Mouse (Mus musculus) liver, embryonic 15.5 days (tissue): ENCODE data around the gene Cpsf3. TPM values are rescaled to one million over a fixed set of nuclear protein-coding genes. Genes with fewer than 3 reads are reported as not detected.

ENCODE experiments used
- ATAC-seq: fragments of 200-750 bp; cut with Nextera tagmentation; 2 replicates; pipeline ENCODE4 v1.8.0; 2017; ENCODE audit warnings: moderate number of reproducible peaks, mild to moderate bottlenecking, moderate library complexity; ENCODE audit not compliant: insufficient read depth
- H3K27ac ChIP-seq: fragments of 300-500 bp; sonication (generic); replicated peaks from 2 replicates; pipeline ENCODE4 v1.5.1; 2015; ENCODE audit warnings: mild to moderate bottlenecking, inconsistent platforms
- H3K27me3 ChIP-seq: fragments of 300-500 bp; sonication (generic); 2 replicates; pipeline ENCODE4 v1.6.1; 2015; ENCODE audit warnings: mild to moderate bottlenecking, inconsistent platforms
- H3K36me3 ChIP-seq: fragments of 300-500 bp; sonication (generic); replicated peaks from 2 replicates; pipeline ENCODE4 v1.6.1; 2015; ENCODE audit warnings: moderate library complexity, mild to moderate bottlenecking, inconsistent platforms
- H3K4me1 ChIP-seq: fragments of 300-500 bp; sonication (generic); replicated peaks from 2 replicates; pipeline ENCODE4 v1.6.1; 2015; ENCODE audit warnings: inconsistent platforms
- H3K4me2 ChIP-seq: fragments of 300-500 bp; sonication (generic); 2 replicates; pipeline ENCODE4 v1.6.1; 2015; ENCODE audit warnings: moderate library complexity, mild to moderate bottlenecking, inconsistent platforms
- H3K4me3 ChIP-seq: fragments of 300-500 bp; sonication (generic); replicated peaks from 2 replicates; pipeline ENCODE4 v1.5.1; 2015; ENCODE audit warnings: mild to moderate bottlenecking, inconsistent platforms
- H3K9ac ChIP-seq: fragments of 300-500 bp; sonication (generic); 2 replicates; pipeline ENCODE4 v1.6.1; 2015; ENCODE audit warnings: moderate library complexity, mild to moderate bottlenecking, inconsistent platforms
- H3K9me3 ChIP-seq: fragments of 300-500 bp; sonication (generic); replicated peaks from 2 replicates; pipeline ENCODE4 v1.6.1; 2016; ENCODE audit warnings: inconsistent platforms
- WGBS: fragments of 180-500 bp; shearing (Covaris S2); methylation state at CpG from one replicate; pipeline ENCODE4 v1.1.7; 2015; ENCODE audit warnings: mixed read lengths; ENCODE audit not compliant: insufficient replicate concordance; 5-methylcytosine and 5-hydroxymethylcytosine counted together
- polyA plus RNA-seq: library from polyadenylated mRNA; unstranded; fragments of >200 nt; fragmentation: Nextera tagmentation; extraction: Ambion mirVana; gene quantifications from 2 replicates; pipeline ENCODE4 v1.2.1, GENCODE M21; 2015

Cpsf3 gene
- polyA plus RNA-seq, 1 experiment from 2014 or later: 40.5 TPM

GRCm38 (mm10) chr12:21298856-21299255, 13.7 kb downstream of the Cpsf3 start:
- Histone ChIP-seq H3K27me3 (no peaks in the 10 kb centered on the region), H3K27ac (no peak overlapping the region), H3K4me1 (peaks cover 14% of the 10 kb centered on the region; the same call in 1 of the 2 replicates), H3K9me3 (no peaks in the 10 kb centered on the region), H3K4me3 (no peak overlapping the region), H3K9ac (no peak overlapping the region), H3K4me2 (no peak overlapping the region), H3K36me3 (peaks cover 75% of the 10 kb centered on the region)
- 83% methylated on average over 11 of the region's 11 CpGs for WGBS
- ATAC-seq: no peak

DNA sequence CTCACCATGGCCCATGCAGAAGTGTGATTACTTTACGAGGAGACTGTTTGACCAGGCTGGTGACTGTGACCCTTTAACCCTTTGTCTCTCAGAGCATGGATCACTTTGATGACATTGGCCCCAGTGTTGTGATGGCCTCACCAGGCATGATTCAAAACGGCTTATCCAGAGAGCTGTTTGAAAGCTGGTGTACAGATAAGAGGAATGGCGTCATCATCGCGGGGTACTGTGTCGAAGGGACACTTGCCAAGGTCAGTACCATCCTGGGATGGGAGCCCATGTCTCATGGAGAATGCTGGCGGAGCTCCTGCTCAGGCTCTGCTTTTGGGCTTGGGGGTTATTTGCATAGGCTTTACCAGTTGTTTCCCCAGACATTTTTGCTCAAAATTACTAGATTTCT, 16.1 kb downstream of the Cpsf3 start:
- Histone ChIP-seq H3K9me3 (no peaks in the 10 kb centered on the region), H3K27me3 (no peaks in the 10 kb centered on the region), H3K36me3 (peaks cover 72% of the 10 kb centered on the region), H3K27ac (no peak overlapping the region), H3K4me2 (no peak overlapping the region), H3K4me1 (peaks cover 14% of the 10 kb centered on the region; the same call in 1 of the 2 replicates), H3K9ac (no peak overlapping the region), H3K4me3 (no peak overlapping the region)
- 62% methylated on average over 7 of the region's 7 CpGs for WGBS
- ATAC-seq: no peak

DNA sequence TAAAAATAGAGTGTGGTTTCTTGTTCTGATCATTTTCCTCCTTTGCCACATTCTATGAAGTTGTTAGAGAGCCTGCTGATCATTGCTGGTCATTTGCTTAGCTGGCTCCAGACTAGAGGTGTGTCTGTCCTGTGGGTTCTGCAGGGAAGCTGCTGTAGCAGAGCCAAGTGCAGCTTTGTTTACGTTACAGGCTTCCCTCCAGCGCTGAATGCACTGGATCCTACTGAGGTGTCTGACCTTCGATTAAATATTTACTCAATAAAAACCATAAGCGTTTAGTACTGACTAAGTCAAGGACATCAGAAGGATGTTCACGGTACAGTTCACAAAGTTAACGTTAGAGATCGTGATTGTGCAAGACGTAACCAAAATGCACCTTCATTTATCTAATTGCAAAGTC, 16.7 kb downstream of the Cpsf3 start:
- no peaks in the 10 kb centered on the region for H3K9me3 ChIP-seq
- no peak overlapping the region for H3K4me2 ChIP-seq
- H3K9ac ChIP-seq: no peak overlapping the region
- peaks cover 72% of the 10 kb centered on the region for H3K36me3 ChIP-seq
- ATAC-seq: peak; percentile 51; the same call in 1 of the 2 replicates
- H3K4me1 ChIP-seq: peaks cover 14% of the 10 kb centered on the region; the same call in 1 of the 2 replicates
- H3K4me3 ChIP-seq: no peak overlapping the region
- no peaks in the 10 kb centered on the region for H3K27me3 ChIP-seq
- peak overlapping the region; percentile 6; the same call in 1 of the 2 replicates for H3K27ac ChIP-seq
- WGBS: 61% methylated on average over 8 of the region's 8 CpGs

GRCm38 (mm10) chr12:21302361-21302783, 17.2 kb downstream of the Cpsf3 start:
- peak overlapping the region; percentile 6; the same call in 1 of the 2 replicates for H3K27ac ChIP-seq

DNA sequence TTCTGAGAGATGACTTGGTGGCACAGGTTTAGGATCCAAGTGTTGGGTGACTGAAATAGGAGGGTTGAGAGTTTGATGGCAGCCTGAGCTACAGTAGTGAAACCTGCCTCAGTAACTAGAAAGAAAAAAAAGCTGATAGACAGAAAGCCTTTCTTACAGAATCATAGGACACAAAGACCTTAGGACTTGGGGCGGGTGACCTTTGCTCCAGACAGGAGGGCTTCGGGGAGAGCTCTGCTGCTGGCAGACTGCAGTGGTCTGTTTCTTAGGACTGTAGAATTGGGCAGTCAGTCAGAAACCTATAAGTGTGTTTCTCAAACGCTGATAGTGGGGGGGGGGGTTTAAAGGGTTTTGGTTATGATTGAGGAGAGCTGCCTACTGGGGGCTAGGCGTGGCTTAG, 20.6 kb downstream of the Cpsf3 start:
- H3K4me3 ChIP-seq: no peak overlapping the region
- WGBS: 69% methylated on average over 4 of the region's 4 CpGs
- H3K27me3 ChIP-seq: no peaks in the 10 kb centered on the region
- no peak overlapping the region for H3K4me2 ChIP-seq
- ATAC-seq: no peak
- H3K27ac ChIP-seq: no peak overlapping the region
- H3K9me3 ChIP-seq: no peaks in the 10 kb centered on the region
- H3K9ac ChIP-seq: no peak overlapping the region
- H3K36me3 ChIP-seq: peaks cover 77% of the 10 kb centered on the region
- H3K4me1 ChIP-seq: peaks cover 14% of the 10 kb centered on the region; the same call in 1 of the 2 replicates

More at GRCm38 (mm10) chr12:21302361-21302783, 17.2 kb downstream of the Cpsf3 start:
- Histone ChIP-seq H3K27me3 (no peaks in the 10 kb centered on the region), H3K9ac (no peak overlapping the region), H3K4me1 (peaks cover 14% of the 10 kb centered on the region; the same call in 1 of the 2 replicates), H3K4me2 (no peak overlapping the region), H3K4me3 (no peak overlapping the region), H3K36me3 (peaks cover 72% of the 10 kb centered on the region), H3K9me3 (no peaks in the 10 kb centered on the region)
- 26% methylated on average over 5 of the region's 5 CpGs for WGBS
- peak; percentile 68 for ATAC-seq

DNA sequence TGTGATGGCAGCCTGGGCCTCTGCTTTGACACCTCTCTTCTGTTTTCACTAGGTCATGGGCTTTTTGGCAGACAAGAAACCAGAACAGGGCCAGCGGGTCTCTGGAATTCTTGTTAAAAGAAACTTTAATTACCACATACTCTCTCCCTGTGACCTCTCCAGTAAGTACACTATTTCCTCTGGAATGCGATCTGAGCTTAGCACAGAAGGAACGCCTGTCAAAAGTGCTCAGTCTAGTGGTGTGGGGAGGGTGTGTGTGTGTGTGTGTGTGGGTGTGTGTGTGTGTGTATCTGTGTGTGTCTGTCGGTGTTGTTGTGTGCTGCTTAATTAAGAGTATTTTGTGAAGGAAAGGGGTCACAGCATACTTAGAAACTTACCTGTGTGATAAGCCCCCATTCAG, 21.5 kb downstream of the Cpsf3 start:
- Histone ChIP-seq H3K9me3 (no peaks in the 10 kb centered on the region), H3K9ac (no peak overlapping the region), H3K27me3 (no peaks in the 10 kb centered on the region), H3K4me3 (no peak overlapping the region), H3K27ac (no peak overlapping the region), H3K36me3 (peaks cover 85% of the 10 kb centered on the region), H3K4me1 (peaks cover 6% of the 10 kb centered on the region; the same call in 1 of the 2 replicates), H3K4me2 (no peak overlapping the region)
- WGBS: 77% methylated on average over 4 of the region's 4 CpGs
- ATAC-seq: no peak

GRCm38 (mm10) chr12:21312201-21312600, 27.0 kb downstream of the Cpsf3 start:
- Histone ChIP-seq H3K4me1 (peaks cover 11% of the 10 kb centered on the region), H3K36me3 (peaks cover 73% of the 10 kb centered on the region), H3K27me3 (no peaks in the 10 kb centered on the region), H3K9me3 (no peaks in the 10 kb centered on the region), H3K9ac (no peak overlapping the region), H3K4me2 (no peak overlapping the region), H3K4me3 (no peak overlapping the region), H3K27ac (no peak overlapping the region)
- WGBS: 83% methylated on average over 5 of the region's 5 CpGs
- ATAC-seq: no peak

DNA sequence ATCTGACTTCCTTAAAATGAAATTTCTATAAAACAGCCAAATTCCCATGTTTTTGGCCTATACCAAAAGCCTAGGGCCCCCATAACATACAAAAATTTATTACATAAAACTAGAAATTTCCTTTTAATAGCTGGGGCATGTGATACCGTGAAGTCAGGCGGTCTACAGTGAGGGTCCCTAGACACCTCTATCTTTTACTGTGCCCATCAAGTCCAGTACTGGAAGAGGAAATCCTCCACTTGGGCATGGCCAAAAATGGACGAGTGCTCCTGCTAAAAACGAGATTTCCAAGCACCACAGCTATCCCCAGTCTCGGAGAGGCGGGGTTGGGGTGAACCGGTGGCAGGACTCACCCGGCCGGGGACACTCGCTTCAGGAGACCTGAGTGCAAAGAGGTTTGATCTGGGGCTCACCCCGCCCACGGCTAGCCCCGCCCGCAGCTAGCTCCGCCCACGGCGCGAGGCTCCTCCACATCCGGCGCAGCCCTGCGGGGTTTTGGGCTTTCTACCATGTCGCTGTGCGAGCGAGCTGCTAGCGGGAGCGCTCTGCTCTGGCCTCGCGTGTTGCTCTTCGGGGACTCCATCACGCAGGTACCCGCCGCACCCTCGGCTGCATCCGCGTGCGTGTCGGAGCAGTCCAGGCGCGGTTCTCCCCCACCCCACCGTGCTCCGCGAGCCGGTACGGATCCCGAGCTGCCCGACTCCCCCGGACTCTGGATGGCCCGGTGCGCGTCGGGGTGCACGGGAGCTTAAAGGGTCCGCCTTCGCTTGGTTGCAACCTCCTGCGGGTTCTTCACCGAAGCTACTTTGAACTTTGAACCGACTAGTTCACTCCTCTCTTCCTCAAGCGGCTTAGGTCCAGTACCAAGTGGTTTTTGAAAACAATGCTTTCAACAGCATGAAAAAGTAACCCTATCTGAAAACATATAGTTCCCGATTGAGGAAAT, 31.0 kb downstream of the Cpsf3 start, which contains the start of gene Iah1:
Gene Iah1 (plus strand): TSS at position 467 of the 946 bp plus-strand sequence.
- Histone ChIP-seq H3K36me3 (peaks cover 35% of the 10 kb centered on the region), H3K9me3 (no peaks in the 10 kb centered on the region), H3K4me1 (peaks cover 32% of the 10 kb centered on the region), H3K27ac (peak within 1 kb of the TSS; percentile 73), H3K4me2 (peak within 1 kb of the TSS; percentile 79), H3K9ac (peak within 1 kb of the TSS; percentile 68), H3K27me3 (no peaks in the 10 kb centered on the region), H3K4me3 (peak within 1 kb of the TSS; percentile 75)
- 3% methylated on average over 59 of the region's 59 CpGs for WGBS
- peak; percentile 92 for ATAC-seq

GRCm38 (mm10) chr12:21316869-21317265, 31.7 kb downstream of the Cpsf3 start:
- Histone ChIP-seq H3K36me3 (peaks cover 31% of the 10 kb centered on the region), H3K4me1 (peaks cover 32% of the 10 kb centered on the region), H3K9ac (peak overlapping the region; percentile 68), H3K9me3 (no peaks in the 10 kb centered on the region), H3K4me2 (peak overlapping the region; percentile 79), H3K27ac (peak overlapping the region; percentile 73), H3K27me3 (no peaks in the 10 kb centered on the region), H3K4me3 (peak overlapping the region; percentile 75)
- ATAC-seq: 0 out of 2 replicates have a peak, but pooled peaks have one; percentile 20
- 28% methylated on average over 7 of the region's 7 CpGs for WGBS

GRCm38 (mm10) chr12:21318143-21318895, 33.1 kb downstream of the Cpsf3 start:
- WGBS: 69% methylated on average over 12 of the region's 12 CpGs
- Histone ChIP-seq H3K9ac (no peak overlapping the region), H3K4me2 (no peak overlapping the region), H3K4me3 (no peak overlapping the region), H3K27me3 (no peaks in the 10 kb centered on the region), H3K27ac (no peak overlapping the region), H3K36me3 (peaks cover 33% of the 10 kb centered on the region), H3K9me3 (no peaks in the 10 kb centered on the region), H3K4me1 (peaks cover 32% of the 10 kb centered on the region)
- no peak for ATAC-seq

DNA sequence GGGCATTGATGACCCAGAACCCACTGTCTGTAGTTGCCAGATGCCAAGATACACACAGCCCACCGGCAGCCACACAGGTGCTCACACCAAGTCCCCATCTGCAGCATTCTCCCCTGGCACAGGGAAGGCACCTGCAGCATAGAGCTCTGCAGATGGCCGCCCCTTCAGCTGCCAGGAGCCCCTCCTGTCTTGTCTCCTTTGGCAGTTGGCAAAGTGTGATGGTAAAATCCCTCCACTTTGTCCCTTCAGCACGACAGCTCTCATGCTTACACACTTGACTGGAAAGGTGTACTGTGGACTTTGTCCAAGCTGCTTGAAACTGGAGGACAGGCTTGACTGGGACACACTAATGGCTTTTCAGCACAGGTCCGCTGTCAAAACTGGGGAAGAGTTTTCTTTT, 35.1 kb downstream of the Cpsf3 start:
- WGBS: 65% methylated on average over 4 of the region's 4 CpGs

More for the DNA sequence above, 35.1 kb downstream of the Cpsf3 start:
- no peaks in the 10 kb centered on the region for H3K9me3 ChIP-seq
- H3K27ac ChIP-seq: no peak overlapping the region; the same call in 1 of the 2 replicates
- peaks cover 32% of the 10 kb centered on the region for H3K36me3 ChIP-seq
- no peak overlapping the region for H3K9ac ChIP-seq
- peaks cover 32% of the 10 kb centered on the region for H3K4me1 ChIP-seq
- H3K4me3 ChIP-seq: no peak overlapping the region
- H3K27me3 ChIP-seq: no peaks in the 10 kb centered on the region
- H3K4me2 ChIP-seq: no peak overlapping the region
- no peak for ATAC-seq
